Mouse (Mus musculus): ENCODE data around the gene Olfr585.

The Olfr585 gene

GRCm38 (mm10) chr7:103097420-103097819, at the start of gene Olfr585:
Gene Olfr585 (plus strand): TSS chr7:103097720.
- no peak for DNase-seq (ENCODE audit: low read depth)

GRCm38 (mm10) chr7:103051000-103051399, 46.5 kb upstream of the Olfr585 start, which contains the start of gene Olfr583:
Gene Olfr583 (plus strand): TSS chr7:103051300.
- DNase-seq (ENCODE audit: low read depth), result no peak

GRCm38 (mm10) chr7:103081585-103081984, 15.9 kb upstream of the Olfr585 start, which contains the start of gene Olfr584:
Gene Olfr584 (plus strand): TSS chr7:103081885.
- no peak for DNase-seq (ENCODE audit: low read depth)

GRCm38 (mm10) chr7:103119406-103119805, 21.9 kb downstream of the Olfr585 start:
- DNase-seq (ENCODE audit: low read depth), result no peak

GRCm38 (mm10) chr7:103125538-103125937, 28.0 kb downstream of the Olfr585 start, which contains the start of gene Olfr586:
Gene Olfr586 (minus strand): TSS chr7:103125638.
- DNase-seq (ENCODE audit: low read depth), result no peak

- DNase-seq (ENCODE audit: low read depth), result no peak
These were observed 43.1 kb downstream of the Olfr585 start, which contains the start of gene Olfr588-ps1 for GRCm38 (mm10) chr7:103140579-103140978. Gene Olfr588-ps1 (plus strand): TSS chr7:103140879.

All from c-Kit-positive CD71-positive TER-119-negative erythroid progenitor cells, embryonic 14.5 days (primary cell).